Comparison of ENCODE assay signal across 28 mouse cellular contexts in genomic region chr13:34484831-34485230, GRCm38 (mm10).
"Had no signal": no experiment of that assay in that cellular context is flagged by ENCODE, and none has a peak within 500 bp of the region (broad histone marks: within the 10 kb centered on the region; RNA-seq: fewer than 3 reads in every experiment).

No protein-coding gene starts in this region.

- H3K9ac ChIP-seq: embryonic facial prominence, embryonic 12.5 days; embryonic facial prominence, embryonic 13.5 days; embryonic facial prominence, embryonic 15.5 days; forebrain, embryonic 12.5 days; forebrain, embryonic 13.5 days; forebrain, embryonic 15.5 days; forebrain, postnatal 0 days had no signal

- H3K9me3 ChIP-seq: embryonic facial prominence, embryonic 10.5 days; embryonic facial prominence, embryonic 12.5 days; embryonic facial prominence, embryonic 13.5 days; embryonic facial prominence, embryonic 15.5 days; forebrain, embryonic 10.5 days; forebrain, embryonic 12.5 days; forebrain, embryonic 13.5 days; forebrain, embryonic 15.5 days had no signal

- H3K4me1 ChIP-seq: embryonic facial prominence, embryonic 10.5 days; embryonic facial prominence, embryonic 12.5 days; embryonic facial prominence, embryonic 13.5 days; embryonic facial prominence, embryonic 15.5 days; forebrain, embryonic 10.5 days; forebrain, embryonic 12.5 days; forebrain, embryonic 13.5 days; forebrain, embryonic 15.5 days had no signal

- H3K36me3 ChIP-seq: embryonic facial prominence, embryonic 10.5 days; embryonic facial prominence, embryonic 12.5 days; embryonic facial prominence, embryonic 13.5 days; embryonic facial prominence, embryonic 15.5 days; forebrain, embryonic 10.5 days; forebrain, embryonic 12.5 days; forebrain, embryonic 15.5 days had no signal

- ATAC-seq: forebrain, embryonic 13.5 days; forebrain, embryonic 14.5 days; forebrain, embryonic 15.5 days; forebrain, embryonic 16.5 days; forebrain, postnatal 0 days had no signal

- H3K27ac ChIP-seq: embryonic facial prominence, embryonic 10.5 days; embryonic facial prominence, embryonic 12.5 days; embryonic facial prominence, embryonic 13.5 days; embryonic facial prominence, embryonic 15.5 days; forebrain, embryonic 10.5 days; forebrain, embryonic 12.5 days; forebrain, embryonic 13.5 days; forebrain, embryonic 15.5 days; gastrocnemius, adult 2 months; heart, adult 2 months had no signal

- DNase-seq: cerebellum, adult 2 months; cerebellum, adult 8-10 months; cerebellum, adult 9-10 months; cerebellum, adult 9-11 months; cerebellum, postnatal 10 days; cerebellum, postnatal 14 days; cerebellum, postnatal 25 days; cerebellum, postnatal 36 days; embryo, embryonic 11 days; forebrain, postnatal 0 days; gastrocnemius, adult 2 months; gastrocnemius, postnatal 10 days; gastrocnemius, postnatal 14 days; gastrocnemius, postnatal 25 days; gastrocnemius, postnatal 36 days; heart, adult 18-20 months; heart, adult 2 months had no signal

- H3K4me3 ChIP-seq: embryonic facial prominence, embryonic 10.5 days; embryonic facial prominence, embryonic 12.5 days; embryonic facial prominence, embryonic 13.5 days; embryonic facial prominence, embryonic 15.5 days; erythroblast, embryonic 14.5 days; forebrain, embryonic 10.5 days; forebrain, embryonic 12.5 days; forebrain, embryonic 13.5 days; forebrain, embryonic 15.5 days; gastrocnemius, adult 2 months; heart, adult 2 months had no signal

- H3K4me2 ChIP-seq: embryonic facial prominence, embryonic 12.5 days; embryonic facial prominence, embryonic 13.5 days; embryonic facial prominence, embryonic 15.5 days; forebrain, embryonic 12.5 days; forebrain, embryonic 13.5 days; forebrain, embryonic 15.5 days had no signal

- H3K27me3 ChIP-seq: embryonic facial prominence, embryonic 12.5 days; embryonic facial prominence, embryonic 13.5 days; embryonic facial prominence, embryonic 15.5 days; forebrain, embryonic 12.5 days; forebrain, embryonic 13.5 days; forebrain, embryonic 15.5 days had no signal
